Mouse (Mus musculus) cortical plate, adult 2 months (tissue): ENCODE measurements at regions not wholly inside any gene's neighbourhood (a gene's known extent, or its start where the extent isn't known, plus 50 kb on each side); places are given as distances from the start of the nearest gene placed in this dataset.

Experiments
- H3K27ac ChIP-seq: fragments of 200-500 bp; 2 replicates; pipeline ENCODE4 v1.5.1; 2012; ENCODE audit warnings: low read length, control low read depth, inconsistent platforms; ENCODE audit not compliant: insufficient read depth
- H3K4me1 ChIP-seq: fragments of 200-500 bp; 2 replicates; pipeline ENCODE4 v1.6.1; 2011; ENCODE audit warnings: low read length; ENCODE audit not compliant: control insufficient read depth, insufficient read depth
- H3K4me3 ChIP-seq: fragments of 200-500 bp; 2 replicates; pipeline ENCODE4 v1.5.1; 2011; ENCODE audit warnings: mild to moderate bottlenecking, low read length, control low read depth; ENCODE audit not compliant: insufficient read depth
- CTCF ChIP-seq: fragments of 200-500 bp; IDR thresholded peaks from 2 replicates; pipeline ENCODE4 v1.5.1; 2011; ENCODE audit warnings: mild to moderate bottlenecking, control low read depth, low read length; ENCODE audit not compliant: insufficient read depth; ENCODE audit errors: extremely low read depth
- POLR2A ChIP-seq: fragments of 200-500 bp; IDR thresholded peaks from 2 replicates; pipeline ENCODE4 v1.6.1; 2011; ENCODE audit warnings: mild to moderate bottlenecking, low read length, control low read depth; ENCODE audit not compliant: insufficient read depth; ENCODE audit errors: extremely low read depth

GRCm38 (mm10) chr14:80789131-80789530 lies 805.2 kb downstream of the Olfm4 start:
- no peak overlapping the region for H3K27ac ChIP-seq
- TF ChIP-seq POLR2A = no peak
- TF ChIP-seq CTCF = no peak
- H3K4me1 ChIP-seq = no peaks in the 10 kb centered on the region
- H3K4me3 ChIP-seq = no peak overlapping the region

GRCm38 (mm10) chr14:80799370-80799959 lies 815.6 kb downstream of the Olfm4 start:
- no peak overlapping the region for H3K27ac ChIP-seq
- no peaks in the 10 kb centered on the region for H3K4me1 ChIP-seq
- no peak overlapping the region for H3K4me3 ChIP-seq
- TF ChIP-seq POLR2A (no peak), CTCF (no peak)

- H3K27ac ChIP-seq = no peak overlapping the region
- H3K4me3 ChIP-seq = no peak overlapping the region
- no peaks in the 10 kb centered on the region for H3K4me1 ChIP-seq
- TF ChIP-seq POLR2A (no peak), CTCF (no peak)
These were observed 846.6 kb downstream of the Olfm4 start for GRCm38 (mm10) chr14:80830476-80830875.

- Histone ChIP-seq H3K27ac (no peak overlapping the region), H3K4me3 (no peak overlapping the region), H3K4me1 (no peaks in the 10 kb centered on the region)
- no peak for TF ChIP-seq POLR2A
- TF ChIP-seq CTCF = no peak
These were observed 860.7 kb downstream of the Olfm4 start for GRCm38 (mm10) chr14:80844550-80844949.

GRCm38 (mm10) chr14:80845576-80846269 lies 861.8 kb downstream of the Olfm4 start:
- no peak overlapping the region for H3K27ac ChIP-seq
- TF ChIP-seq POLR2A (no peak), CTCF (peak; percentile 90)

GRCm38 (mm10) chr14:80846420-80847083 lies 862.7 kb downstream of the Olfm4 start:
- H3K27ac ChIP-seq = no peak overlapping the region
- H3K4me3 ChIP-seq = no peak overlapping the region
- no peak for TF ChIP-seq CTCF
- TF ChIP-seq POLR2A = no peak
- H3K4me1 ChIP-seq = no peaks in the 10 kb centered on the region

More at GRCm38 (mm10) chr14:80845576-80846269, 861.8 kb downstream of the Olfm4 start:
- Histone ChIP-seq H3K4me1 (no peaks in the 10 kb centered on the region), H3K4me3 (no peak overlapping the region)
